Mouse (Mus musculus) G1E (cell line): ENCODE measurements at regions not wholly inside any gene's neighbourhood (a gene's known extent, or its start where the extent isn't known, plus 50 kb on each side); places are given as distances from the start of the nearest gene placed in this dataset.

Source experiments
- ATAC-seq: 2 replicates; pipeline ENCODE4 v1.8.0; 2016; ENCODE audit warnings: mild to moderate bottlenecking; ENCODE audit not compliant: insufficient number of reproducible peaks, poor library complexity, low FRiP score, severe bottlenecking; ENCODE audit errors: extremely low read depth
- DNase-seq: peaks from one replicate; pipeline ENCODE4 v3.0.0; 2012; ENCODE audit warnings: low spot score
- H3K27me3 ChIP-seq: 2 replicates; pipeline ENCODE4 v1.6.1; 2012; ENCODE audit warnings: mild to moderate bottlenecking, low read length, inconsistent platforms; ENCODE audit not compliant: insufficient read depth
- H3K36me3 ChIP-seq: replicated peaks from 2 replicates; pipeline ENCODE3; 2012; ENCODE audit warnings: mild to moderate bottlenecking, inconsistent platforms
- H3K4me1 ChIP-seq: 2 replicates; pipeline ENCODE4 v1.6.1; 2012; ENCODE audit warnings: low read depth, low read length, inconsistent platforms, mixed read lengths; ENCODE audit not compliant: insufficient read depth
- H3K4me3 ChIP-seq: 2 replicates; pipeline ENCODE4 v1.5.1; 2012; ENCODE audit warnings: low read depth, mild to moderate bottlenecking, inconsistent platforms, low read length, moderate library complexity, mixed read lengths
- H3K9me3 ChIP-seq: replicated peaks from 2 replicates; pipeline ENCODE4 v1.6.1; 2012; ENCODE audit warnings: inconsistent platforms
- CTCF ChIP-seq: IDR thresholded peaks from 2 replicates; pipeline ENCODE4 v1.5.1; 2012; ENCODE audit warnings: low read depth, low read length, inconsistent platforms, mixed read lengths
- GATA1 ChIP-seq: IDR thresholded peaks from 2 replicates; pipeline ENCODE4 v1.6.1; 2012; ENCODE audit warnings: borderline replicate concordance, low read length, inconsistent platforms, mixed read lengths
- GATA2 ChIP-seq: IDR thresholded peaks from 2 replicates; pipeline ENCODE4 v1.6.1; 2012; ENCODE audit warnings: low read depth, low read length, inconsistent platforms, borderline replicate concordance
- POLR2AphosphoS5 ChIP-seq: IDR thresholded peaks from 2 replicates; pipeline ENCODE4 v1.6.1; 2012; ENCODE audit warnings: low read depth, low read length, inconsistent platforms; ENCODE audit not compliant: insufficient replicate concordance
- TAL1 ChIP-seq: conservative IDR thresholded peaks from 2 replicates; pipeline ENCODE4 v1.6.1; 2012; ENCODE audit warnings: low read depth, low read length, inconsistent platforms, mixed read lengths

- TF ChIP-seq POLR2AphosphoS5, result no peak
- TF ChIP-seq GATA1, result no peak
- TF ChIP-seq CTCF, result no peak
- no peak for TF ChIP-seq GATA2
- no peak for TF ChIP-seq TAL1
- H3K9me3 ChIP-seq, result no peaks in the 10 kb centered on the region
- ATAC-seq (no peak), DNase-seq (no peak)
- no peak overlapping the region for H3K4me3 ChIP-seq
- H3K4me1 ChIP-seq, result no peaks in the 10 kb centered on the region
- no peaks in the 10 kb centered on the region for H3K36me3 ChIP-seq
- peaks cover 7% of the 10 kb centered on the region for H3K27me3 ChIP-seq
Observed at GRCm38 (mm10) chr3:21823331-21823730, 253.1 kb upstream of the Tbl1xr1 start.

- ATAC-seq (no peak), DNase-seq (no peak)
- Histone ChIP-seq H3K4me3 (no peak overlapping the region), H3K27me3 (peaks cover 10% of the 10 kb centered on the region), H3K36me3 (no peaks in the 10 kb centered on the region), H3K4me1 (no peaks in the 10 kb centered on the region), H3K9me3 (no peaks in the 10 kb centered on the region)
- TF ChIP-seq POLR2AphosphoS5, result no peak
- TF ChIP-seq GATA1, result no peak
- TF ChIP-seq GATA2, result no peak
- no peak for TF ChIP-seq CTCF
- no peak for TF ChIP-seq TAL1
Observed at GRCm38 (mm10) chr3:21824101-21824880, 252.2 kb upstream of the Tbl1xr1 start.

- Histone ChIP-seq H3K36me3 (no peaks in the 10 kb centered on the region), H3K9me3 (no peaks in the 10 kb centered on the region), H3K27me3 (peaks cover 15% of the 10 kb centered on the region), H3K4me1 (no peaks in the 10 kb centered on the region), H3K4me3 (no peak overlapping the region)
- TF ChIP-seq POLR2AphosphoS5 (no peak), TAL1 (no peak), GATA2 (no peak), GATA1 (no peak), CTCF (no peak)
- DNase-seq (no peak), ATAC-seq (no peak)
Observed at GRCm38 (mm10) chr3:21824913-21825610, 251.4 kb upstream of the Tbl1xr1 start.

- Histone ChIP-seq H3K9me3 (no peaks in the 10 kb centered on the region), H3K27me3 (peaks cover 15% of the 10 kb centered on the region), H3K4me1 (no peaks in the 10 kb centered on the region), H3K36me3 (no peaks in the 10 kb centered on the region), H3K4me3 (no peak overlapping the region)
- no peak for TF ChIP-seq POLR2AphosphoS5
- no peak for TF ChIP-seq GATA1
- TF ChIP-seq TAL1, result no peak
- no peak for TF ChIP-seq CTCF
- no peak for TF ChIP-seq GATA2
- DNase-seq (no peak), ATAC-seq (no peak)
Observed at GRCm38 (mm10) chr3:21827656-21828055, 248.8 kb upstream of the Tbl1xr1 start.

- H3K9me3 ChIP-seq, result no peaks in the 10 kb centered on the region
- ATAC-seq, result no peak
- peaks cover 8% of the 10 kb centered on the region for H3K27me3 ChIP-seq
- TF ChIP-seq GATA2 (no peak), TAL1 (no peak), CTCF (no peak), GATA1 (no peak), POLR2AphosphoS5 (no peak)
- no peak overlapping the region for H3K4me3 ChIP-seq
- DNase-seq, result no peak
- no peaks in the 10 kb centered on the region; the same call in 1 of the 2 replicates for H3K4me1 ChIP-seq
- no peaks in the 10 kb centered on the region for H3K36me3 ChIP-seq
Observed at GRCm38 (mm10) chr3:21833111-21833510, 243.3 kb upstream of the Tbl1xr1 start.

GRCm38 (mm10) chr3:21835526-21835925, 240.9 kb upstream of the Tbl1xr1 start:
- Histone ChIP-seq H3K4me3 (no peak overlapping the region), H3K36me3 (no peaks in the 10 kb centered on the region)

More at GRCm38 (mm10) chr3:21835526-21835925, 240.9 kb upstream of the Tbl1xr1 start:
- no peaks in the 10 kb centered on the region for H3K9me3 ChIP-seq
- H3K27me3 ChIP-seq, result no peaks in the 10 kb centered on the region
- TF ChIP-seq GATA1, result no peak
- no peak for TF ChIP-seq CTCF
- peaks cover 3% of the 10 kb centered on the region; the same call in 1 of the 2 replicates for H3K4me1 ChIP-seq
- DNase-seq, result no peak
- ATAC-seq, result no peak
